20 mouse cellular contexts compared by ENCODE assay signal in genomic region chr2:163944511-163944910, GRCm38 (mm10). TPM values are rescaled to one million over a fixed set of nuclear protein-coding genes. Genes with fewer than 3 reads are reported as not detected.
DNase-seq lines count a peak whose midpoint lies in the region; TF ChIP-seq lines count a peak whose summit lies in the region.
"Had no signal": no experiment of that assay in that cellular context is flagged by ENCODE, and none has a peak within 500 bp of the region (broad histone marks: within the 10 kb centered on the region; RNA-seq: fewer than 3 reads in every experiment).

No protein-coding gene starts in this region.

- H3K27ac ChIP-seq in layer of hippocampus, adult 2 months = no peak overlapping the region
- H3K27ac ChIP-seq: embryonic facial prominence, embryonic 12.5 days; heart, embryonic 10.5 days; midbrain, embryonic 12.5 days had no signal

- DNase-seq in cerebellum, adult 8-10 months = peak; percentile 2
- no peak for DNase-seq in cerebellum, postnatal 4 days (ENCODE audit: low spot score in 2 of 2)
- DNase-seq in layer of hippocampus, adult 2 months (ENCODE audit: low spot score in 2 of 2) = no peak
- DNase-seq in layer of hippocampus, postnatal 10 days (ENCODE audit: low spot score in 2 of 2) = no peak
- DNase-seq in ovary, adult 18-20 months (ENCODE audit: low spot score) = peak; percentile 68
- no peak for DNase-seq in ovary, postnatal 10 days (ENCODE audit: low spot score)
- peak; percentile 62 to 71 for DNase-seq in adrenal gland, postnatal 36 days
- DNase-seq in heart, postnatal 36 days = no peak
- DNase-seq: cerebellum, adult 11-12 months; cerebellum, postnatal 14 days; kidney, adult 8-10 months; kidney, postnatal 14 days; layer of hippocampus, postnatal 36 days; lung, adult 18-20 months; right cerebral cortex, adult 18-20 months; right cerebral cortex, postnatal 4 days; thymus, postnatal 25 days had no signal

- intact Hi-C loops in heart, postnatal 36 days (cut with DNase I) = no loop called here

- no peak overlapping the region for H3K4me3 ChIP-seq in layer of hippocampus, adult 2 months
- H3K4me3 ChIP-seq: embryonic facial prominence, embryonic 12.5 days; heart, embryonic 10.5 days; midbrain, embryonic 12.5 days had no signal

- peak; percentile 27; the same call in 1 of the 2 replicates for TF ChIP-seq CTCF in layer of hippocampus, adult 2 months (conservative IDR thresholded peaks at IDR 0.05)

RNA-seq across cellular contexts. Expression of gene Rims4, which starts 26.0 kb away (rescaled TPM):
- total RNA-seq in layer of hippocampus, adult 2 months (2021) = 10 to 100 TPM; 37.0 to 39.9 TPM
- total RNA-seq in layer of hippocampus, postnatal 10 days (2021) = 10 to 100 TPM; 55.6 to 57.2 TPM
- 100 to 1,000 TPM; 171 to 180 TPM for total RNA-seq in adrenal gland, postnatal 36 days (2021)
- total RNA-seq in heart, postnatal 36 days (2021) = under 1 TPM; 0.50 to 0.62 TPM

RNA-seq across cellular contexts. Expression of gene Ywhab, which starts 50.2 kb away (rescaled TPM):
- total RNA-seq in layer of hippocampus, adult 2 months (2021) = 100 to 1,000 TPM; 520 to 529 TPM
- 100 to 1,000 TPM; 562 to 599 TPM for total RNA-seq in layer of hippocampus, postnatal 10 days (2021)
- 100 to 1,000 TPM; 264 to 302 TPM for total RNA-seq in adrenal gland, postnatal 36 days (2021)
- 10 to 100 TPM; 76.0 to 76.3 TPM for total RNA-seq in heart, postnatal 36 days (2021)

Comparison
In these comparisons a context has a peak if more than half of its experiments do, and no peak if none do; other contexts are left out.
1. DNase-seq: peak in cerebellum, adult 8-10 months (single experiment), ovary, adult 18-20 months (single experiment) and adrenal gland, postnatal 36 days (2 of 2); none in cerebellum, postnatal 4 days (0 of 2), layer of hippocampus, adult 2 months (0 of 2), layer of hippocampus, postnatal 10 days (0 of 2), ovary, postnatal 10 days (single experiment) and heart, postnatal 36 days (0 of 2).
2. RNA of gene Rims4, which starts 26.0 kb away (total RNA-seq): 171 to 180 TPM in adrenal gland, postnatal 36 days, 55.6 to 57.2 TPM in layer of hippocampus, postnatal 10 days and 37.0 to 39.9 TPM in layer of hippocampus, adult 2 months; 0.50 to 0.62 TPM in heart, postnatal 36 days; every median in the first group is over 10 times any median in the second.